Mouse (Mus musculus): ENCODE data around the gene Magoh.
A peak's percentile ranks its signal among the peaks of the same experiment; 100 is the strongest.

The Magoh gene

DNA sequence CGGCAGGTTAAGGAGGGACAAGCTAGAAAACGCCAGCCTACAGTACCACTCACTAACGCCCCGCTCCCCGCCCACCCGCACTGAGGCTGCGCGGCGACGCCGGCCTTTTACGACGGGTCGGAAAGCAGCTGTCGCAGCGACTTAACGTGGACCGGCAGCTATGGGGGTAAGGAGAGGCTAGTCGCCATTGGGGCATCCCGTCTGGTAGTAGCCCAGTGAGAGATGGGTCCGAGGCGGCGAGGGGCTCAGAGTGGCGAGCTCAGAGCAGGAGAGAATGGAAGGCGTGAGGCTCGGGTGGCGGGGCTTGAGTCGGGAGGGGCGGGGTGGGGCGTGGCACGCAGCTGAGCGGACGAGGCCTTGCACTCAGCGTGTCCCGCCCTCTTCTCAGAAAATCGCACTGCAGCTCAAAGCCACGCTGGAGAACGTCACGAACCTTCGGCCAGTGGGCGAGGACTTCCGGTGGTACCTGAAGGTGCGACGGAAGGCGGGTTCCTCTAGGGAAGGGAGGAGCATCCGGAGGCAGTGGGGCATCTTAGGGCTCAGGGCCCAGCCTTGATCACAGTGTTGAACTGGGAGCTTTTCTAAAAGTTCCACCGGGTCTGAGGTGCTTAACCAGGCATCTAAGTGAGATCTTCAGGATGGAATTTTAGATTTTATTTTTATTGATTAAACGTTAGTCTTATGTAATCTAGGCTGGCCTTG is 10.3 kb downstream of the Magoh start, which contains the start of gene 0610037L13Rik:
TSS of gene 0610037L13Rik (plus strand) at position 83 of the 702 bp plus-strand sequence.
- DNase-seq = peak; percentile 95 to 97

- DNase-seq = peak; percentile 20 to 56
Measured at GRCm38 (mm10) chr4:107892663-107893062, 13.1 kb downstream of the Magoh start.

- DNase-seq = no peak
Measured at GRCm38 (mm10) chr4:107899211-107899927, 19.8 kb downstream of the Magoh start.

DNA sequence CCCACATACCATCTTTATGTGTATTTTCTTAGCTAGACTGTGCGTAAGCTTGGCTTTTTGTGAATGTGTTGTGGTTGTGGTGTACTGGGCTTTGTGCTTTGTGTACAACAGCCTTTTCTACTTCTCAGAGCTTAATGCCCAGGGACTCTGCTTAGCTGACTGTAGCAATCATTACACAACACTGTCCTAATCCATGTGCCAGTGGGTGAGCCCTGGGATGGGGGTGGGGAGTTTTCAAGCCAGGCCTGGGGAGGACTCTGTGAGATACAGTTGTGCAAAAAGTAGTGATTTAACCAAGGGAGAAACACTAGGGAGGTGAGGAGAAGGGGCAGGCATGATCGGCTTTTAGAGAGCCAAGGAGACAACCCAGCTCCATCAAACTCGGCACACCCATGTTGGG is 20.7 kb downstream of the Magoh start:
- no peak for DNase-seq

DNA sequence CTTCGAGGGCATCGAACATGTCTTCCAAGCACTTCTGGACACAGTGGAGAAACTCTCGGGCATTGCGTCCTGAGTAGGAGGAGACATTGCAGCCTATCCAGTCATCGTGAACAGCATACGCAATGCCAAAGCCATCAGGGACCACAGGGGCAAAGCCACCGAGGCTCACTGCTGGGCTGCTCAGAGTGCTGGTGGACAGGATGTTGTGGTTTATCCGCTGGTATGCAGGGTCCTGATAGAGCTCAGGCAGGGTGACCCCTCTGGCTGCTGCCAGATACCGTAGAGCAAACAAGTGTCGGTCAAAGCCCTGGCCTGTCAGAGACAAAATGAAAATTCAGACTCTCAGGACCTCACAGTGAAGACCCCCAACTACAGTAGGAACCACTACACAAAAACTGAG is 24.7 kb downstream of the Magoh start:
- DNase-seq = no peak

DNA sequence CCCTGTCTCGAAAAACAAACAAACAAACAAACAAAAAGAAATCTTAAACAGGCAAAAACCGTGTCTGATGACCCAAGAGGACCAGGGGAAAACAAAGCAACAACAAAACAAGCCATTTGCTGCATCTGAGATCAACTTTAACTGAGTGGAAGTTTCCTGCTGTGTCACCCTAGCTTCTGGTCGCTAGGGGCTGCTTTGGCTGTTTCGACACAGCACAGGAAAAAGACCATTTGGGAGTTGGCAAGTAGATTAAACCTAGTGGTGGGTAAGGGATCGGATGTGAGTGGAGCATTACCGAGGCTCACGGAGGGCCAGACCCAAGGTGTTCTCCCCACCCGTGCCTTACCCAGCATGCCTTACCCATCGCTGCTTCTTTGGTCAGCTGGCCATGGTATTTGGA is 27.0 kb downstream of the Magoh start:
- DNase-seq = no peak

DNA sequence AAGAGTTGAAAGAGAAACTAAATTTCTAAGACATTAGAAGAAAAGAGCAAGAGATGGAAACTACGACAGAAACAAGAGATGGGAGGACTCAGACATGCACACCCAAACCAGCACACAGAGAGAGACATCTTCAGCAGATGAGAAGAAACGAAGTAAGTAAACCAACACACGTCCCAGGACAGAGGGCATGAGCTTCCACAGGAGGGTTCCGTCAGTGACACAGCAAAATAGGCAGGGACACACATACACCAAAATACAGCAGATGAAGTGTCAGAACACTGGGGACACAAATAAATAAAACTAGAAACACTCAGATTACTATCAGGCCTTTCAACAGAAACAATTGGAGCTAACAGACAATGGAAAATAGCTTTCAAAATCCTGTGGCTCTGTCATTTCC is 30.5 kb downstream of the Magoh start:
- DNase-seq = no peak

- no peak for DNase-seq
Measured at GRCm38 (mm10) chr4:107920336-107920735, 40.8 kb downstream of the Magoh start.

GRCm38 (mm10) chr4:107921152-107921695 is 41.7 kb downstream of the Magoh start:
- no peak for DNase-seq

GRCm38 (mm10) chr4:107921952-107922351 is 42.4 kb downstream of the Magoh start:
- DNase-seq = no peak

- DNase-seq = peak; percentile 92 to 94
Measured at GRCm38 (mm10) chr4:107923145-107923802, 43.7 kb downstream of the Magoh start, which contains the start of gene Cpt2. Gene Cpt2, minus strand, starts transcription at chr4:107923610.

GRCm38 (mm10) chr4:107923803-107924194 is 44.2 kb downstream of the Magoh start:
- no peak for DNase-seq

DNA sequence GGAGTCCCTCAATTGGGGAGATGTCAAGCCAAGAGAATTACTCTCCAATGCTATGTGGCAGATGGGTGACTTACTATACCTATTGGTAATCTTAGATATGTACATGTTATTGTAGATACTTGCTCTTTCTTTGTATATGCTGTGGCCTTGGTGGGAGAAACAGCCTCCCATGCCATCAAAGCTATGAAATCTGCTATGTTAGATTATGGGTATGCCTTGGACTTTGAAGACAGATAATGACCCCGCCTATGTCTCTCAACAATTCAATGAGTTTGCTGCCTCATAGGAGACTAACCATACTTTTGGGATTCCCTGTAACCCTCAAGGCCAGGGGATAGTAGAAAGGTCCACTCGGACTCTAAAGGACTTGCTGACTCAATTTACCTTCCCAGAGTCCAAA is 48.7 kb downstream of the Magoh start:
- DNase-seq = no peak

DNA sequence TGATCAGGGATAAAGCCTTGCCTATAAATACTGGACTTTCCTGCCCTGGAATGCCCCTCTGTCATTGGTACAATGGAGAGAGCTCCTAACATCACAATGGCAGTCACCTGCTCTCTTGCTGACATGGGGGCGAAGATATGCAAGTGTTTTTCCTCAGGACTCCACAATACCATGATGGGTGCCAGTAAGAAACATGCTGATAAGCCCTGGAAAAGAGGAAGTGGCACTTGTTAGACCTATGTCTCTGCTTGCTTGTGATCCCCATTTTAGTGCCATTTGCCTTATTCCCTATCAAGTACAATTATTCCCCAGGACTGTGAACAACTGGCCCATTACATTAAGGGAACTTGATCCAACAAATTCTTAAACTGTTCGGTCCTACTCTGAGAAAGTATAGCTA is 49.2 kb downstream of the Magoh start:
- DNase-seq = no peak

DNA sequence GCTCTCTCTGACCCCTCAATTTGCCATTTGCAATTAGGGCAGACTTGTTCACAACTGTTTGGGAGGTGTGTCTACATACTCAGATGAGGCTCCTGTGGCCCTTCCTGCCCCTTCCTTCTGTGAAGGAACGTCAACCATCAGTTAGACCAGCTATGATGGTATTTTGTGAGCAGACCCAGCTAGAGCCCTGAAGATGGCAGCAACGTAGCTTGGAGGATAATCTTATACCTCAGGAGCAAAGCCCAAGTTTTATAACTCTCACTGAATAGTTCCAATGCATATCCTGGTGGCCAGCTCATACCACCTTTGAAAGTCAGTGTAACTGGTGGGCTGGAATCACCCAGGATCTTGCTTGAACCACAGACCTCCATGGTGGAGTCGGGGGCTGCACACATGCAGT is 51.9 kb downstream of the Magoh start:
- no peak for DNase-seq

GRCm38 (mm10) chr4:107933239-107933638 is 53.7 kb downstream of the Magoh start:
- no peak for DNase-seq

- DNase-seq = no peak
Measured at GRCm38 (mm10) chr4:107935254-107935653, 55.7 kb downstream of the Magoh start.

Measured in cerebellum, postnatal 10 days (tissue).